Mouse (Mus musculus): ENCODE data around the gene Mycbp2. TPM values are rescaled to one million over a fixed set of nuclear protein-coding genes. Genes with fewer than 3 reads are reported as not detected.

Mycbp2 gene
- polyA plus RNA-seq, 1 experiment: 56.8 TPM

GRCm38 (mm10) chr14:103276667-103277066 lies 69.9 kb downstream of the Mycbp2 start:
- H3K27ac ChIP-seq (ENCODE audit: insufficient read depth, low read depth, low read length): no peak overlapping the region
- no peak for TF ChIP-seq CTCF (IDR thresholded peaks at IDR 0.05; ENCODE audit: low read depth, low read length)
- no peak for TF ChIP-seq POLR2A (IDR thresholded peaks at IDR 0.05; ENCODE audit: borderline replicate concordance, low read depth, low read length)
- H3K4me3 ChIP-seq (ENCODE audit: insufficient read depth, low read length): no peak overlapping the region
- H3K4me1 ChIP-seq (ENCODE audit: control insufficient read depth, insufficient read depth, low read length): no peaks in the 10 kb centered on the region

GRCm38 (mm10) chr14:103260437-103260836 lies 86.2 kb downstream of the Mycbp2 start:
- no peak overlapping the region for H3K27ac ChIP-seq (ENCODE audit: insufficient read depth, low read depth, low read length)
- no peak for TF ChIP-seq CTCF (IDR thresholded peaks at IDR 0.05; ENCODE audit: low read depth, low read length)
- no peak for TF ChIP-seq POLR2A (IDR thresholded peaks at IDR 0.05; ENCODE audit: borderline replicate concordance, low read depth, low read length)

GRCm38 (mm10) chr14:103258745-103259144 lies 87.9 kb downstream of the Mycbp2 start:
- no peak overlapping the region for H3K4me3 ChIP-seq (ENCODE audit: insufficient read depth, low read length)
- H3K4me1 ChIP-seq (ENCODE audit: control insufficient read depth, insufficient read depth, low read length): peaks cover 2% of the 10 kb centered on the region; the same call in 1 of the 2 replicates
- H3K27ac ChIP-seq (ENCODE audit: insufficient read depth, low read depth, low read length): no peak overlapping the region
- TF ChIP-seq CTCF (IDR thresholded peaks at IDR 0.05; ENCODE audit: low read depth, low read length) (no peak), POLR2A (IDR thresholded peaks at IDR 0.05; ENCODE audit: borderline replicate concordance, low read depth, low read length) (no peak)

More at GRCm38 (mm10) chr14:103260437-103260836, 86.2 kb downstream of the Mycbp2 start:
- peaks cover 2% of the 10 kb centered on the region; the same call in 1 of the 2 replicates for H3K4me1 ChIP-seq (ENCODE audit: control insufficient read depth, insufficient read depth, low read length)
- H3K4me3 ChIP-seq (ENCODE audit: insufficient read depth, low read length): no peak overlapping the region

DNA sequence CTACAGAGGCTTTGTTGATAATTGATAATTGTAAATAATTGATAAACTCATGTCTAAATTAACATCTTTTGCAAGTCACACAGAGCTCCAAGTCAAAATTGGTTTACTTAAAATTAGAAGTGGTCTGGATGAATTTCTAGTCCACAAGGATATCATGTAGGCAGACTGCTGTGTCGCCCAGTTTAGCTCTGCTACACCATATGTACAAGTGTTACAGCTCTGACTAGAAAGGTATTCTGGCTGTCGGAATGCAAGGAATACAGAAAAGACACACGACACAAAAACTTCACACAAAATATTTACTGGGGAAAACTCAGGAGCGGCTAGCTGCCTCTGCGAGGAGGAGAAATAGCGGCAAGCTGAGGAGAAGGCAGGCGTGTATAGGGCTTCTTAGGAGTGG lies 89.7 kb downstream of the Mycbp2 start:
- Histone ChIP-seq H3K4me3 (ENCODE audit: insufficient read depth, low read length) (no peak overlapping the region), H3K27ac (ENCODE audit: insufficient read depth, low read depth, low read length) (no peak overlapping the region), H3K4me1 (ENCODE audit: control insufficient read depth, insufficient read depth, low read length) (peaks cover 2% of the 10 kb centered on the region; the same call in 1 of the 2 replicates)
- no peak for TF ChIP-seq CTCF (IDR thresholded peaks at IDR 0.05; ENCODE audit: low read depth, low read length)
- TF ChIP-seq POLR2A (IDR thresholded peaks at IDR 0.05; ENCODE audit: borderline replicate concordance, low read depth, low read length): no peak

GRCm38 (mm10) chr14:103254311-103254710 lies 92.3 kb downstream of the Mycbp2 start:
- Histone ChIP-seq H3K4me1 (ENCODE audit: control insufficient read depth, insufficient read depth, low read length) (peaks cover 2% of the 10 kb centered on the region; the same call in 1 of the 2 replicates), H3K4me3 (ENCODE audit: insufficient read depth, low read length) (no peak overlapping the region), H3K27ac (ENCODE audit: insufficient read depth, low read depth, low read length) (no peak overlapping the region)
- TF ChIP-seq POLR2A (IDR thresholded peaks at IDR 0.05; ENCODE audit: borderline replicate concordance, low read depth, low read length): no peak

GRCm38 (mm10) chr14:103242020-103242419 lies 104.6 kb downstream of the Mycbp2 start:
- Histone ChIP-seq H3K27ac (ENCODE audit: insufficient read depth, low read depth, low read length) (no peak overlapping the region), H3K4me1 (ENCODE audit: control insufficient read depth, insufficient read depth, low read length) (no peaks in the 10 kb centered on the region), H3K4me3 (ENCODE audit: insufficient read depth, low read length) (no peak overlapping the region)
- TF ChIP-seq POLR2A (IDR thresholded peaks at IDR 0.05; ENCODE audit: borderline replicate concordance, low read depth, low read length) (no peak), CTCF (IDR thresholded peaks at IDR 0.05; ENCODE audit: low read depth, low read length) (no peak)

- Histone ChIP-seq H3K27ac (ENCODE audit: insufficient read depth, low read depth, low read length) (no peak overlapping the region), H3K4me3 (ENCODE audit: insufficient read depth, low read length) (no peak overlapping the region)
- no peak for TF ChIP-seq POLR2A (IDR thresholded peaks at IDR 0.05; ENCODE audit: borderline replicate concordance, low read depth, low read length)
- no peak for TF ChIP-seq CTCF (IDR thresholded peaks at IDR 0.05; ENCODE audit: low read depth, low read length)
Measured at GRCm38 (mm10) chr14:103234770-103235169, 111.8 kb downstream of the Mycbp2 start.

GRCm38 (mm10) chr14:103233640-103234593 lies 112.7 kb downstream of the Mycbp2 start:
- Histone ChIP-seq H3K4me1 (ENCODE audit: control insufficient read depth, insufficient read depth, low read length) (no peaks in the 10 kb centered on the region), H3K27ac (ENCODE audit: insufficient read depth, low read depth, low read length) (no peak overlapping the region), H3K4me3 (ENCODE audit: insufficient read depth, low read length) (no peak overlapping the region)
- no peak for TF ChIP-seq POLR2A (IDR thresholded peaks at IDR 0.05; ENCODE audit: borderline replicate concordance, low read depth, low read length)
- no peak for TF ChIP-seq CTCF (IDR thresholded peaks at IDR 0.05; ENCODE audit: low read depth, low read length)

More at GRCm38 (mm10) chr14:103234770-103235169, 111.8 kb downstream of the Mycbp2 start:
- H3K4me1 ChIP-seq (ENCODE audit: control insufficient read depth, insufficient read depth, low read length): no peaks in the 10 kb centered on the region

DNA sequence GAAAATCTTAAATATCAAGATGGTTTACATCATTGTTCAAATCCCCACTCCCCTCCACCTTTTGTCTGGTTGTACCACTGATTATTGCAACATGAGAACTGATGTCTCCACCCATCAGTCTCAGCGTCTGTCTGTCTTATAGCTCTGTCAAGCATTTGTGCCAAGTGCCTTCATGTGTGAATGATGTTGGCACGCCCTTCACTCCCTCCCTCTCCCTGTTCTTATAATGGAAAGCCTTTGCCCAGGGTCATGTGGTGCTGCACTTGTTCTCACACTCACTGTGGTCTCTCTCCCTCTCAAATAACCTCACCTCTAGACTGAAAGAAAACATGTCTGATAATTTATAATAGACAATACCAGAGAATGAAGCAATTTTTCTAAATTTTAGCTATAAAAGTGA lies 124.3 kb downstream of the Mycbp2 start:
- no peak overlapping the region for H3K27ac ChIP-seq (ENCODE audit: insufficient read depth, low read depth, low read length)
- TF ChIP-seq POLR2A (IDR thresholded peaks at IDR 0.05; ENCODE audit: borderline replicate concordance, low read depth, low read length): no peak
- TF ChIP-seq CTCF (IDR thresholded peaks at IDR 0.05; ENCODE audit: low read depth, low read length): no peak
- H3K4me3 ChIP-seq (ENCODE audit: insufficient read depth, low read length): no peak overlapping the region

GRCm38 (mm10) chr14:103221751-103222150 lies 124.9 kb downstream of the Mycbp2 start:
- Histone ChIP-seq H3K4me3 (ENCODE audit: insufficient read depth, low read length) (no peak overlapping the region), H3K4me1 (ENCODE audit: control insufficient read depth, insufficient read depth, low read length) (no peaks in the 10 kb centered on the region), H3K27ac (ENCODE audit: insufficient read depth, low read depth, low read length) (no peak overlapping the region)
- TF ChIP-seq CTCF (IDR thresholded peaks at IDR 0.05; ENCODE audit: low read depth, low read length) (no peak), POLR2A (IDR thresholded peaks at IDR 0.05; ENCODE audit: borderline replicate concordance, low read depth, low read length) (no peak)

More for the DNA sequence above, 124.3 kb downstream of the Mycbp2 start:
- H3K4me1 ChIP-seq (ENCODE audit: control insufficient read depth, insufficient read depth, low read length): no peaks in the 10 kb centered on the region

All from bone marrow macrophage, adult 2 months (primary cell).